Mouse (Mus musculus): Measurements from ENCODE around the gene Ccl7. TPM values are rescaled to one million over a fixed set of nuclear protein-coding genes. Genes with fewer than 3 reads are reported as not detected.

The Ccl7 gene
- polyA plus RNA-seq, 1 experiment = 1.9 TPM

- no peak for TF ChIP-seq CTCF (IDR thresholded peaks at IDR 0.05; ENCODE audit: low read depth, low read length)
- TF ChIP-seq POLR2A (IDR thresholded peaks at IDR 0.05; ENCODE audit: borderline replicate concordance, low read depth, low read length) = no peak
- Histone ChIP-seq H3K4me3 (ENCODE audit: insufficient read depth, low read length) (no peak overlapping the region), H3K27ac (ENCODE audit: insufficient read depth, low read depth, low read length) (no peak overlapping the region), H3K4me1 (ENCODE audit: control insufficient read depth, insufficient read depth, low read length) (peaks cover 27% of the 10 kb centered on the region)
These were observed 38.8 kb downstream of the Ccl7 start for GRCm38 (mm10) chr11:82084360-82084759.

Other genes starting within 250 kb of the Ccl7 start
- 0.15 TPM in 1 of 2 replicates, not detected in the other for gene 5530401A14Rik, start 185.0 kb upstream of the Ccl7 start, polyA plus RNA-seq (2012; ENCODE audit: insufficient read depth, insufficient read length, missing spikeins)
- not detected in 2 replicates for gene Asic2, start 77.3 kb upstream of the Ccl7 start, polyA plus RNA-seq (2012; ENCODE audit: insufficient read depth, insufficient read length, missing spikeins)
- 4.0 and 4.7 TPM in 2 replicates for gene Ccl2, start 10.1 kb upstream of the Ccl7 start, polyA plus RNA-seq (2012; ENCODE audit: insufficient read depth, insufficient read length, missing spikeins)
- gene Gm17268, start 7.2 kb upstream of the Ccl7 start, polyA plus RNA-seq (2012; ENCODE audit: insufficient read depth, insufficient read length, missing spikeins) = not detected in 2 replicates
- gene Ccl11, start 12.1 kb downstream of the Ccl7 start, polyA plus RNA-seq (2012; ENCODE audit: insufficient read depth, insufficient read length, missing spikeins) = not detected in 2 replicates
- 1.1 and 1.7 TPM in 2 replicates for gene Ccl12, start 56.1 kb downstream of the Ccl7 start, polyA plus RNA-seq (2012; ENCODE audit: insufficient read depth, insufficient read length, missing spikeins)
- gene Ccl8, start 69.5 kb downstream of the Ccl7 start, polyA plus RNA-seq (2012; ENCODE audit: insufficient read depth, insufficient read length, missing spikeins) = 1.9 TPM in 1 of 2 replicates, not detected in the other